Mouse (Mus musculus) thymus, adult 2 months (tissue): ENCODE measurements around the gene Syt16.

Experiments used
- CTCF ChIP-seq: fragments of 200-500 bp; IDR thresholded peaks from 2 replicates; pipeline ENCODE4 v1.5.1; 2012; ENCODE audit warnings: mild to moderate bottlenecking, control low read depth, low read length, moderate library complexity, borderline replicate concordance; ENCODE audit not compliant: control insufficient read depth, poor library complexity, insufficient read depth; ENCODE audit errors: extremely low read depth
- POLR2A ChIP-seq: fragments of 200-500 bp; IDR thresholded peaks from 2 replicates; pipeline ENCODE4 v1.6.1; 2012; ENCODE audit warnings: mild to moderate bottlenecking, low read length, control low read depth, moderate library complexity; ENCODE audit not compliant: control insufficient read depth, poor library complexity, insufficient read depth; ENCODE audit errors: extremely low read depth

- TF ChIP-seq POLR2A (no peak), CTCF (no peak)
These were observed 287.2 kb downstream of the Syt16 start for GRCm38 (mm10) chr12:74284685-74285054.
